Mouse (Mus musculus) CH12.LX (cell line): ENCODE data around the gene Dok4. TPM values are rescaled to one million over a fixed set of nuclear protein-coding genes. Genes with fewer than 3 reads are reported as not detected.
"Not testable (repeated sequence)": the region's sequence is repeated elsewhere in the genome, so short reads cannot be mapped to it uniquely, and the experiment has no call there.

Experiments used
- DNase-seq: peaks from one replicate; pipeline ENCODE4 v3.0.0-alpha.2; 2013; ENCODE audit errors: extremely low read depth
- H3K27ac ChIP-seq: 2 replicates; pipeline ENCODE4 v1.5.1; 2012; ENCODE audit warnings: low read depth, mild to moderate bottlenecking, control low read depth, moderate library complexity; ENCODE audit not compliant: insufficient read depth
- H3K27me3 ChIP-seq: replicated peaks from 2 replicates; pipeline ENCODE3; 2012; ENCODE audit warnings: inconsistent platforms
- H3K36me3 ChIP-seq, 2 experiments: replicated peaks in 1 of 2; 2 replicates each; pipeline versions ENCODE3 to v1.6.1; 2012; ENCODE audit warnings: inconsistent platforms in 1 of 2, low read length in 1 of 2, mild to moderate bottlenecking in 1 of 2, mixed read lengths in 1 of 2, moderate library complexity in 1 of 2; ENCODE audit not compliant: control insufficient read depth in 1 of 2, insufficient read depth in 1 of 2
- H3K4me1 ChIP-seq, 2 experiments: 2 replicates each; pipeline ENCODE4 v1.6.1; 2012; ENCODE audit warnings: inconsistent platforms in 1 of 2, moderate library complexity in 1 of 2; ENCODE audit not compliant: insufficient read depth in 2 of 2, control insufficient read depth in 1 of 2
- H3K4me2 ChIP-seq: 2 replicates; pipeline ENCODE4 v1.6.1; 2012; ENCODE audit warnings: low read depth, mild to moderate bottlenecking, control low read depth; ENCODE audit not compliant: poor library complexity, insufficient read depth, severe bottlenecking
- H3K4me3 ChIP-seq, 3 experiments: fragments of 150-350 bp in 1 of 3; sonication (generic) in 1 of 3; replicated peaks in 1 of 3; 2 replicates each; pipeline versions ENCODE3 to v1.5.1; 2011 to 2012; ENCODE audit warnings: low read depth in 2 of 3, low read length in 2 of 3, mild to moderate bottlenecking in 2 of 3, moderate library complexity in 2 of 3, control low read depth in 1 of 3, improper control_type of control experiment in 1 of 3, inconsistent platforms in 1 of 3, mixed read lengths in 1 of 3; ENCODE audit not compliant: poor library complexity in 1 of 3
- H3K79me2 ChIP-seq: replicated peaks from 2 replicates; pipeline ENCODE4 v1.6.1; 2012; ENCODE audit warnings: mild to moderate bottlenecking, moderate library complexity; ENCODE audit not compliant: control insufficient read depth, poor library complexity, insufficient read depth, severe bottlenecking; ENCODE audit errors: extremely low read depth
- H3K9ac ChIP-seq: 2 replicates; pipeline ENCODE4 v1.6.1; 2012; ENCODE audit warnings: low read depth, mild to moderate bottlenecking, control low read depth, moderate library complexity; ENCODE audit not compliant: insufficient read depth
- H3K9me3 ChIP-seq: replicated peaks from 2 replicates; pipeline ENCODE3; 2012; ENCODE audit warnings: low read length, inconsistent platforms, mixed read lengths
- EP300 ChIP-seq: IDR thresholded peaks from 2 replicates; pipeline ENCODE4 v1.6.1; 2011; ENCODE audit warnings: low read length, improper control_type of control experiment
- IRF4 ChIP-seq: IDR thresholded peaks from 2 replicates; pipeline ENCODE4 v1.6.1; 2014; ENCODE audit warnings: low read depth, mild to moderate bottlenecking, inconsistent platforms, low read length, improper control_type of control experiment
- JUND ChIP-seq: conservative IDR thresholded peaks from 2 replicates; pipeline ENCODE4 v1.6.1; 2011; ENCODE audit warnings: low read depth, low read length, improper control_type of control experiment
- MAFK ChIP-seq: IDR thresholded peaks from 2 replicates; pipeline ENCODE4 v1.6.1; 2011; ENCODE audit warnings: low read length, improper control_type of control experiment; ENCODE audit not compliant: insufficient replicate concordance
- NELFE ChIP-seq: IDR thresholded peaks from 2 replicates; pipeline ENCODE4 v1.6.1; 2011; ENCODE audit warnings: low read depth, low read length, improper control_type of control experiment
- NRF1 ChIP-seq: IDR thresholded peaks from 2 replicates; pipeline ENCODE4 v1.6.1; 2014; ENCODE audit warnings: low read depth, mild to moderate bottlenecking, inconsistent platforms, low read length, improper control_type of control experiment, moderate library complexity
- TCF12 ChIP-seq: IDR thresholded peaks from 2 replicates; pipeline ENCODE4 v1.6.1; 2014; ENCODE audit warnings: low read depth, mild to moderate bottlenecking, inconsistent platforms, low read length, improper control_type of control experiment
- USF1 ChIP-seq: IDR thresholded peaks from 2 replicates; pipeline ENCODE4 v1.6.1; 2014; ENCODE audit warnings: low read depth, mild to moderate bottlenecking, inconsistent platforms, low read length, improper control_type of control experiment
- USF2 ChIP-seq: conservative IDR thresholded peaks from 2 replicates; pipeline ENCODE4 v1.6.1; 2011; ENCODE audit warnings: low read depth, low read length, improper control_type of control experiment
- ZNF384 ChIP-seq: IDR thresholded peaks from 2 replicates; pipeline ENCODE4 v1.6.1; 2012; ENCODE audit warnings: low read depth, low read length, improper control_type of control experiment, inconsistent platforms
- dilution Hi-C: fragments of 300-500 bp; cut with MboI; formaldehyde crosslinking; loops from 2 replicates; pipeline ENCODE4 v1.14.3; 2020; ENCODE audit warnings: low sequenced_read_pairs; ENCODE audit not compliant: extremely low pct_unique_long_range_greater_than_20kb, extremely low pct_ligation_motif_present
- in situ Hi-C: fragments of 300-500 bp; cut with MboI; formaldehyde crosslinking; loops from 3 replicates; pipeline ENCODE4 v1.14.3; 2019; ENCODE audit warnings: low sequenced_read_pairs, low pct_ligation_motif_present, low pct_unique_long_range_greater_than_20kb, mixed read lengths
- polyA plus RNA-seq: library from polyadenylated mRNA; unstranded; fragments of >175 nt; gene quantifications from 2 replicates; pipeline ENCODE4 v1.2.1, GENCODE M21; 2012; ENCODE audit warnings: low read depth; ENCODE audit not compliant: insufficient read length
- total RNA-seq, 2 experiments: library from RNA; depleted of rRNA; stranded (reverse); fragments of 300-350 nt in 1 of 2; fragments of >200 nt in 1 of 2; gene quantifications; 2 replicates each; pipeline ENCODE4 v1.2.3; 2012 to 2014

The Dok4 gene
- total and polyA plus RNA-seq, 3 experiments = 1.9 to 2.3 (median 2.3) TPM

DNA sequence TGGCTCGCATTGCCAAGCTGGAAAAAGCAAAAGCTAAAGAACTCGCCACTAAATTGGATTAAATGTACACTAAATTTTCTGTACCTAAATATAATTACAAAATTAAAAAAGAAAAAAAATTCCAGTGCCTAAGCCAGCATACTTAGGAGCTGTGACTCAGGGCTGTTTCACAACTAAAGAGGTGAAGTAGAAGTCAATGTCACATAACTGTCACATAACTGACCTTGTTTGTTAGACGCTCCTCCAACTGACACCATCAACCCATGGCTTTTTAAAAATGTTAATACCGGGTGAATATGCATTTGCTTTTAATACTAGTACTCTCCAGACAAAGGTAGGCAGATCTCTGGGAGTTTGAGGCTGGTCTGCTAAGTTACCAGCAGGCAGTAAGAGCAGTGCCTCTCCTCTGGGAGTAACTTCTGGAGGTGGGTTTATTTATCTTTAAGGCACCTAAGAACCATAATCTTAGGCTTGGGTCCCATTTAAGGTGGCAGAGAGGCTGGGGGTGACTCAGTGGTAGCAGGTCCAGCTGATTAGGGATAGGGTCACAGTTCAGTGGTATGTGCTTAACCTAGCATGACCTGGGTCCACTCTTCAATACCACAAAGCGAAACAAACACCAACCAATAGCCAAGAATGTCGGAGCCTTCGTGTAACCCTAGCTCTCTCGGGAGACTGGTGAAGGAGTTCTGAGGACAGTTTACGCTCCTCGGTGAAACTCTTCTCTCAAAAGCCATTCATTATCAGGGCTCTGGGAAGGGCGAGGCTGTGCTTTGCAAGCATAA, 39.5 kb downstream of the Dok4 start:
- H3K9me3 ChIP-seq = no peaks in the 10 kb centered on the region
- dilution Hi-C loops = no loop called here
- H3K4me3 ChIP-seq = peak overlapping the region; percentile 16 to 96 (median 93)
- peak overlapping the region; percentile 86 for H3K9ac ChIP-seq
- H3K4me2 ChIP-seq = peak overlapping the region; percentile 64
- peaks cover 9 to 20% of the 10 kb centered on the region in 2 experiments for H3K36me3 ChIP-seq
- peaks cover 0 to 27% of the 10 kb centered on the region in 2 experiments; a peak in 2 of 4 replicates for H3K4me1 ChIP-seq
- no peak for DNase-seq
- peaks cover 38% of the 10 kb centered on the region for H3K79me2 ChIP-seq
- no peaks in the 10 kb centered on the region for H3K27me3 ChIP-seq
- in situ Hi-C loops = no loop called here
- TF ChIP-seq ZNF384 (no peak), TCF12 (no peak), NRF1 (no peak), MAFK (no peak), USF2 (no peak), USF1 (no peak), JUND (no peak), EP300 (no peak), IRF4 (no peak), NELFE (no peak)
- H3K27ac ChIP-seq = no peak overlapping the region

DNA sequence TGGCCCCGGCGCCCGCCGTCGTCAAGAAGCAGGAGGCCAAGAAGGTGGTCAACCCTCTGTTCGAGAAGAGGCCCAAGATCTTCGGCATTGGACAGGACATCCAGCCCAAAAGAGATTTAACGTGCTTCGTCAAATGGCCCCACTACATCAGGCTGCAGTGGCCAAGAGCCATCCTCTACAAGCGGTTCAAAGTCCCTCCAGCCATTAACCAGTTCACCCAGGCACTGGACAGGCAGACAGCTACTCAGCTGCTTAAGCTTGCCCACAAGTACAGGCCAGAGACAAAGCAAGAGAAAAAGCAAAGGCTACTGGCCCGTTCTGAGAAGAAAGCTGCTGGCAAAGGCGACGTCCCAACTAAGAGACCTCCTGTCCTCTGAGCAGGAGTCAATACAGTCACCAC, 40.4 kb downstream of the Dok4 start:
- dilution Hi-C loops, H3K4me2 ChIP-seq, in situ Hi-C loops, H3K4me3 ChIP-seq, DNase-seq, H3K27me3 ChIP-seq, H3K9me3 ChIP-seq, H3K9ac ChIP-seq, H3K27ac ChIP-seq: not testable (repeated sequence)
- peaks cover 14 to 27% of the 10 kb centered on the region in 2 experiments for H3K36me3 ChIP-seq
- H3K4me1 ChIP-seq = peaks cover 0 to 27% of the 10 kb centered on the region in 2 experiments; a peak in 2 of 4 replicates
- peaks cover 38% of the 10 kb centered on the region for H3K79me2 ChIP-seq

DNA sequence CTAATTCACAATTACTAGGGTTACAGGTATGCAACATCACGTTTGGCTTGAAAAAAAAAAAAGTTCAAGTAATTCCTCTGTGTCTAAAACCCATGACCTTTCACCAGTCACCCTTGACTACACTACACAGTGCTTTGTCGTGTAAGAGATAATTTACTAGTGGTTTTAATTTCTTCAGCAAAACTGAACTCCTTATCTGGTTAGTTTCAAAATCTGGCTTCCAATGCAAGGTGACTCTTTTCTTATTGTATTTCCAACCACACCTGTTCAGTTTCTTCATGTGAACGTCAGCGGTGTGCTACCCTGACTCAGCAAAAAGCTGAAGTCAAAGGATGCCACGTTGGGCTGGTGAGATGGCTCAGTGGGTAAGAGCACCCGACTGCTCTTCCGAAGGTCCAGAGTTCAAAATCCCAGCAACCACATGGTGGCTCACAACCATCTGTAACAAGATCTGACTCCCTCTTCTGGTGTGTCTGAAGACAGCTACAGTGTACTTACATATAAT, 42.2 kb downstream of the Dok4 start:
- H3K27ac ChIP-seq, H3K4me3 ChIP-seq, in situ Hi-C loops, H3K9ac ChIP-seq, H3K9me3 ChIP-seq, DNase-seq, dilution Hi-C loops, H3K4me2 ChIP-seq, H3K27me3 ChIP-seq: not testable (repeated sequence)
- TF ChIP-seq MAFK = peak; percentile 67; the same call in 1 of the 2 replicates
- H3K36me3 ChIP-seq = peaks cover 27 to 38% of the 10 kb centered on the region in 2 experiments
- H3K79me2 ChIP-seq = peaks cover 36% of the 10 kb centered on the region
- H3K4me1 ChIP-seq = peaks cover 0 to 19% of the 10 kb centered on the region in 2 experiments; a peak in 1 of 4 replicates
